33 mouse cellular contexts compared by ENCODE assay signal in genomic region chr8:120135687-120136086, GRCm38 (mm10). TPM values are rescaled to one million over a fixed set of nuclear protein-coding genes. Genes with fewer than 3 reads are reported as not detected.
A peak's percentile ranks its signal among the peaks of the same experiment; 100 is the strongest.
DNase-seq lines count a peak whose midpoint lies in the region; ATAC-seq and TF ChIP-seq lines count a peak whose summit lies in the region.
"Had no signal": no experiment of that assay in that cellular context is flagged by ENCODE, and none has a peak within 500 bp of the region (broad histone marks: within the 10 kb centered on the region; RNA-seq: fewer than 3 reads in every experiment).

No protein-coding gene starts in this region.

- peak overlapping the region; percentile 75 for H3K27ac ChIP-seq in cerebellum, adult 2 months (ENCODE audit: insufficient read depth, low read length)
- no peak overlapping the region for H3K27ac ChIP-seq in hindbrain, postnatal 0 days
- H3K27ac ChIP-seq in hindbrain, embryonic 10.5 days, result no peak overlapping the region
- peak overlapping the region; percentile 47 for H3K27ac ChIP-seq in olfactory bulb, adult 2 months (ENCODE audit: insufficient read depth, low read depth, low read length)
- H3K27ac ChIP-seq: heart, adult 2 months; hindbrain, embryonic 14.5 days; intestine, embryonic 15.5 days; liver, embryonic 12.5 days; neural tube, embryonic 15.5 days had no signal

- H3K9me3 ChIP-seq in hindbrain, postnatal 0 days (ENCODE audit: low read length), result no peaks in the 10 kb centered on the region
- no peaks in the 10 kb centered on the region for H3K9me3 ChIP-seq in hindbrain, embryonic 10.5 days
- H3K9me3 ChIP-seq: heart, embryonic 12.5 days; intestine, embryonic 15.5 days; liver, embryonic 12.5 days; neural tube, embryonic 15.5 days had no signal

- ATAC-seq in hindbrain, postnatal 0 days, result 0 out of 2 replicates have a peak, but pooled peaks have one; percentile 10
- ATAC-seq: activated CD4-positive, CD25-positive, alpha-beta regulatory T cell, adult 4 months; intestine, embryonic 15.5 days; liver, embryonic 12.5 days; liver, postnatal 0 days had no signal

- no peak for TF ChIP-seq POLR2A in cerebellum, adult 2 months (IDR thresholded peaks at IDR 0.05; ENCODE audit: borderline replicate concordance, insufficient read depth, low read length)
- TF ChIP-seq POLR2A in olfactory bulb, adult 2 months (IDR thresholded peaks at IDR 0.05; ENCODE audit: insufficient read depth, low read depth, low read length), result no peak

- no peak for DNase-seq in cerebellum, adult 2 months
- no peak for DNase-seq in cerebellum, postnatal 25 days
- DNase-seq in hindbrain, postnatal 0 days (ENCODE audit: low spot score), result no peak
- no peak for DNase-seq in hindbrain, embryonic 10.5 days (ENCODE audit: low spot score)
- peak; percentile 31 for DNase-seq in 416B (ENCODE audit: low read depth)
- no peak for DNase-seq in adrenal gland, adult 18-20 months (ENCODE audit: low spot score in 2 of 2)
- DNase-seq: adrenal gland, postnatal 10 days; cerebellum, adult 11 months; cerebellum, postnatal 36 days; heart, adult 2 months; heart, postnatal 4 days; kidney, adult 2 months; kidney, postnatal 10 days; left cerebral cortex, postnatal 4 days; liver, postnatal 0 days; lung, postnatal 36 days; midbrain, embryonic 14.5 days; right cerebral cortex, postnatal 25 days; thymus, adult 18-20 months; thymus, postnatal 25 days had no signal

- no peak overlapping the region for H3K9ac ChIP-seq in hindbrain, postnatal 0 days (replicated peaks; ENCODE audit: low read length)
- H3K9ac ChIP-seq: heart, embryonic 12.5 days; hindbrain, embryonic 14.5 days; intestine, embryonic 15.5 days; liver, embryonic 12.5 days; liver, postnatal 0 days; neural tube, embryonic 15.5 days had no signal

- WGBS in cerebellum, adult 2 months, result 81% methylated on average over 7 of the region's 7 CpGs
- 91% methylated on average over 7 of the region's 7 CpGs for WGBS in hindbrain, postnatal 0 days
- WGBS in hindbrain, embryonic 10.5 days, result 88% methylated on average over 7 of the region's 7 CpGs
- WGBS in olfactory bulb, adult 2 months, result 87% methylated on average over 7 of the region's 7 CpGs

- H3K4me3 ChIP-seq in cerebellum, adult 2 months (replicated peaks; ENCODE audit: insufficient read depth, low read depth, low read length), result no peak overlapping the region
- H3K4me3 ChIP-seq in hindbrain, postnatal 0 days (ENCODE audit: low read length), result no peak overlapping the region
- no peak overlapping the region for H3K4me3 ChIP-seq in hindbrain, embryonic 10.5 days
- no peak overlapping the region for H3K4me3 ChIP-seq in olfactory bulb, adult 2 months (ENCODE audit: insufficient read depth, low read depth, low read length)
- H3K4me3 ChIP-seq: heart, adult 2 months; heart, embryonic 12.5 days; intestine, embryonic 15.5 days; liver, embryonic 12.5 days; neural tube, embryonic 15.5 days had no signal

- no peak overlapping the region for H3K4me2 ChIP-seq in hindbrain, postnatal 0 days (ENCODE audit: low read depth, low read length)
- H3K4me2 ChIP-seq: heart, embryonic 12.5 days; hindbrain, embryonic 14.5 days; intestine, embryonic 15.5 days; liver, embryonic 12.5 days; neural tube, embryonic 15.5 days had no signal

- no peaks in the 10 kb centered on the region for H3K27me3 ChIP-seq in cerebellum, adult 2 months (ENCODE audit: control insufficient read depth, insufficient read depth, low read length)
- H3K27me3 ChIP-seq in hindbrain, postnatal 0 days (ENCODE audit: insufficient read depth, low read length), result no peaks in the 10 kb centered on the region
- H3K27me3 ChIP-seq in hindbrain, embryonic 10.5 days (ENCODE audit: insufficient read depth, poor library complexity, severe bottlenecking), result no peaks in the 10 kb centered on the region
- H3K27me3 ChIP-seq: heart, embryonic 12.5 days; intestine, embryonic 15.5 days; neural tube, embryonic 15.5 days had no signal

- no peak for TF ChIP-seq CTCF in cerebellum, adult 2 months (IDR thresholded peaks at IDR 0.05; ENCODE audit: borderline replicate concordance, insufficient read depth, low read depth, low read length)
- TF ChIP-seq CTCF in hindbrain, postnatal 0 days (IDR thresholded peaks at IDR 0.05; ENCODE audit: low read depth), result no peak
- TF ChIP-seq CTCF in olfactory bulb, adult 2 months (IDR thresholded peaks at IDR 0.05; ENCODE audit: insufficient read depth, low read depth, low read length), result no peak

- H3K4me1 ChIP-seq in cerebellum, adult 2 months (ENCODE audit: control insufficient read depth, insufficient read depth, low read length), result peaks cover 79% of the 10 kb centered on the region
- 0 out of 2 replicates have a peak, but pooled peaks cover 9% of the 10 kb centered on the region for H3K4me1 ChIP-seq in hindbrain, postnatal 0 days (ENCODE audit: insufficient read depth, low read length)
- H3K4me1 ChIP-seq in hindbrain, embryonic 10.5 days (replicated peaks), result peaks cover 18% of the 10 kb centered on the region; the same call in 1 of the 2 replicates
- peaks cover 51% of the 10 kb centered on the region for H3K4me1 ChIP-seq in olfactory bulb, adult 2 months (ENCODE audit: control insufficient read depth, insufficient read depth, low read length)

- H3K36me3 ChIP-seq in hindbrain, postnatal 0 days (ENCODE audit: insufficient read depth, low read length), result no peaks in the 10 kb centered on the region
- no peaks in the 10 kb centered on the region for H3K36me3 ChIP-seq in hindbrain, embryonic 10.5 days
- H3K36me3 ChIP-seq: intestine, embryonic 15.5 days; liver, embryonic 12.5 days; neural tube, embryonic 15.5 days had no signal

RNA-seq across cellular contexts. Expression of gene 6430548M08Rik, which starts 21.7 kb away (rescaled TPM):
- polyA plus RNA-seq in cerebellum, adult 2 months (2012; rRNA removed), result 175 and 188 TPM in 2 replicates
- total RNA-seq in hindbrain, postnatal 0 days (2014; rRNA removed), result 66.1 and 75.6 TPM in 2 replicates
- polyA plus RNA-seq in hindbrain, postnatal 0 days (2015; fragmentation: Nextera tagmentation; extraction: Ambion mirVana), result 33.9 and 35.6 TPM in 2 replicates
- 5.2 and 12.5 TPM in 2 replicates for polyA plus RNA-seq in hindbrain, embryonic 10.5 days (2016; fragmentation: Nextera tagmentation; extraction: Ambion mirVana)
- 253 and 540 TPM in 2 replicates for polyA plus RNA-seq in olfactory bulb, adult 2 months (2012; ENCODE audit: insufficient read depth, insufficient read length, low replicate concordance, missing spikeins)
- total RNA-seq in adrenal gland, adult 18-20 months (2021), result 100 to 1,000 TPM in 1 of 2 experiments, 10 to 100 TPM in 1; 60.5 to 130 TPM
- polyA plus RNA-seq: activated CD4-positive, CD25-positive, alpha-beta regulatory T cell, adult 4 months had no signal

RNA-seq across cellular contexts. Expression of gene Zdhhc7, which starts 34.4 kb away (rescaled TPM):
- polyA plus RNA-seq in cerebellum, adult 2 months (2012; rRNA removed), result 34.7 and 39.3 TPM in 2 replicates
- total RNA-seq in hindbrain, postnatal 0 days (2014; rRNA removed), result 37.7 and 46.2 TPM in 2 replicates
- polyA plus RNA-seq in hindbrain, postnatal 0 days (2015; fragmentation: Nextera tagmentation; extraction: Ambion mirVana), result 25.3 and 26.6 TPM in 2 replicates
- polyA plus RNA-seq in hindbrain, embryonic 10.5 days (2016; fragmentation: Nextera tagmentation; extraction: Ambion mirVana), result 34.1 and 38.7 TPM in 2 replicates
- not detected in 2 replicates for polyA plus RNA-seq in olfactory bulb, adult 2 months (2012; ENCODE audit: insufficient read depth, insufficient read length, low replicate concordance, missing spikeins)
- total RNA-seq in adrenal gland, adult 18-20 months (2021), result 10 to 100 TPM; 39.5 to 57.7 TPM

RNA-seq across cellular contexts. Expression of gene Fam92b, which starts 41.6 kb away (rescaled TPM):
- 1.8 and 3.3 TPM in 2 replicates for polyA plus RNA-seq in cerebellum, adult 2 months (2012; rRNA removed)
- 1.2 and 3.3 TPM in 2 replicates for total RNA-seq in hindbrain, postnatal 0 days (2014; rRNA removed)
- 1.6 and 2.0 TPM in 2 replicates for polyA plus RNA-seq in hindbrain, postnatal 0 days (2015; fragmentation: Nextera tagmentation; extraction: Ambion mirVana)
- 0.95 and 4.1 TPM in 2 replicates for polyA plus RNA-seq in hindbrain, embryonic 10.5 days (2016; fragmentation: Nextera tagmentation; extraction: Ambion mirVana)
- not detected in 2 replicates for polyA plus RNA-seq in olfactory bulb, adult 2 months (2012; ENCODE audit: insufficient read depth, insufficient read length, low replicate concordance, missing spikeins)
- 1 to 10 TPM in 1 of 2 experiments, under 1 TPM in 1; 0.70 to 1.6 TPM for total RNA-seq in adrenal gland, adult 18-20 months (2021)
- total RNA-seq: ES-E14; gastrocnemius, adult 8-10 months; gastrocnemius, postnatal 4 days; heart, adult 2 months; heart, postnatal 4 days; left cerebral cortex, postnatal 4 days; monocyte, adult 5-6 weeks had no signal
- polyA plus RNA-seq: activated CD4-positive, CD25-positive, alpha-beta regulatory T cell, adult 4 months; heart, embryonic 12.5 days; heart, postnatal 0 days; kidney, adult 2 months; limb, embryonic 14.5 days; liver, embryonic 12.5 days; liver, postnatal 0 days had no signal

Comparison
In these comparisons a context has a peak if more than half of its experiments do, and no peak if none do; other contexts are left out.
1. H3K27ac ChIP-seq: peak in cerebellum, adult 2 months (single experiment) and olfactory bulb, adult 2 months (single experiment); none in hindbrain, postnatal 0 days (single experiment) and hindbrain, embryonic 10.5 days (single experiment).
2. RNA of gene Zdhhc7, which starts 34.4 kb away (polyA plus RNA-seq): 34.7 to 39.3 TPM in cerebellum, adult 2 months, 34.1 to 38.7 TPM in hindbrain, embryonic 10.5 days and 25.3 to 26.6 TPM in hindbrain, postnatal 0 days; not detected in olfactory bulb, adult 2 months; every median in the first group is over 10 times any median in the second.